Mouse (Mus musculus) embryonic facial prominence, embryonic 14.5 days (tissue): ENCODE measurements around the gene Rock2. TPM values are rescaled to one million over a fixed set of nuclear protein-coding genes. Genes with fewer than 3 reads are reported as not detected.

Source experiments
- ATAC-seq: fragments of 200-750 bp; cut with Nextera tagmentation; 2 replicates; pipeline ENCODE4 v1.8.0; 2017; ENCODE audit warnings: low read depth, moderate number of reproducible peaks, moderate TSS enrichment
- DNase-seq: peaks from one replicate; pipeline ENCODE4 v3.0.0-alpha.2; 2015; ENCODE audit warnings: low spot score
- H3K27ac ChIP-seq: fragments of 300-500 bp; sonication (generic); replicated peaks from 2 replicates; pipeline ENCODE4 v1.5.1; 2014; ENCODE audit warnings: low read depth, mild to moderate bottlenecking, low read length, moderate library complexity
- H3K27me3 ChIP-seq: fragments of 300-500 bp; sonication (generic); replicated peaks from 2 replicates; pipeline ENCODE4 v1.6.1; 2014; ENCODE audit warnings: low read length; ENCODE audit not compliant: control insufficient read depth, insufficient read depth
- H3K36me3 ChIP-seq: fragments of 300-500 bp; sonication (generic); 2 replicates; pipeline ENCODE4 v1.6.1; 2014; ENCODE audit warnings: low read length, mixed read lengths; ENCODE audit not compliant: control insufficient read depth, insufficient read depth
- H3K4me1 ChIP-seq: fragments of 300-500 bp; sonication (generic); 2 replicates; pipeline ENCODE4 v1.6.1; 2014; ENCODE audit warnings: antibody characterized with exemption, low read length; ENCODE audit not compliant: control insufficient read depth, insufficient read depth
- H3K4me2 ChIP-seq: fragments of 300-500 bp; sonication (generic); 2 replicates; pipeline ENCODE4 v1.6.1; 2014; ENCODE audit warnings: low read depth, mild to moderate bottlenecking, low read length, moderate library complexity, mixed read lengths
- H3K4me3 ChIP-seq: fragments of 300-500 bp; sonication (generic); 2 replicates; pipeline ENCODE4 v1.5.1; 2014; ENCODE audit warnings: low read depth, mild to moderate bottlenecking, low read length
- H3K9ac ChIP-seq: fragments of 300-500 bp; sonication (generic); 2 replicates; pipeline ENCODE4 v1.6.1; 2014; ENCODE audit warnings: low read depth, mild to moderate bottlenecking, low read length, moderate library complexity, mixed read lengths
- H3K9me3 ChIP-seq: fragments of 300-500 bp; sonication (generic); 2 replicates; pipeline ENCODE4 v1.6.1; 2016; ENCODE audit warnings: low read length; ENCODE audit not compliant: control insufficient read depth
- WGBS: fragments of 180-500 bp; shearing (Covaris S2); extraction: QIAGEN DNeasy Blood & Tissue Kit; methylation state at CpG from one replicate; pipeline ENCODE4 v1.1.7; 2014; 5-methylcytosine and 5-hydroxymethylcytosine counted together
- polyA plus RNA-seq: library from polyadenylated mRNA; unstranded; fragments of >200 nt; fragmentation: Nextera tagmentation; extraction: Ambion mirVana; gene quantifications from 2 replicates; pipeline ENCODE4 v1.2.1, GENCODE M21; 2014

Gene Rock2
- polyA plus RNA-seq, 1 experiment from 2014 or later: 23.5 TPM

DNA sequence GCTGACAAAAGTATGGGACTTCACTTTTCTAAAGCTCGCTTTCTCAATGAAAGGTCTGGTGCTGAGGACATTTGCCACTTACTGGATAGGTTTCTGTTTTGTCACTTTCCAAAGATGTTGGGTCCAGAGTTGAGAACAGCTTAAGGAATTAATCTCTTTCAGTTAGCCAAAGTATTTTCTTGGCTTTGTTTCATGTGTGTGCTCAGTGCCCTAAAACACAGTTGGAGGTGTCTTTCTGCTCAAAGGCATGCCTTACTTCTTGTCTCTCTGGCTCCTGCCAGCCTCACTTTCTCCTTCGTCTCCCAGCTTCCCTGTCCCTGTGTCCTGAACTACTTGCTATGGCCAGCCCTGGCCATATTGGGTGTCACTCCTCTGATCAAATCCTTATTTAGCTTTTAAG, 96.7 kb downstream of the Rock2 start:
- Histone ChIP-seq H3K4me2 (no peak overlapping the region), H3K9ac (no peak overlapping the region), H3K9me3 (no peaks in the 10 kb centered on the region), H3K36me3 (peaks cover 20% of the 10 kb centered on the region; the same call in 1 of the 2 replicates), H3K4me1 (no peaks in the 10 kb centered on the region), H3K27me3 (no peaks in the 10 kb centered on the region), H3K27ac (no peak overlapping the region), H3K4me3 (no peak overlapping the region)
- WGBS: 79% methylated on average over 2 of the region's 2 CpGs
- ATAC-seq: no peak
- no peak for DNase-seq

DNA sequence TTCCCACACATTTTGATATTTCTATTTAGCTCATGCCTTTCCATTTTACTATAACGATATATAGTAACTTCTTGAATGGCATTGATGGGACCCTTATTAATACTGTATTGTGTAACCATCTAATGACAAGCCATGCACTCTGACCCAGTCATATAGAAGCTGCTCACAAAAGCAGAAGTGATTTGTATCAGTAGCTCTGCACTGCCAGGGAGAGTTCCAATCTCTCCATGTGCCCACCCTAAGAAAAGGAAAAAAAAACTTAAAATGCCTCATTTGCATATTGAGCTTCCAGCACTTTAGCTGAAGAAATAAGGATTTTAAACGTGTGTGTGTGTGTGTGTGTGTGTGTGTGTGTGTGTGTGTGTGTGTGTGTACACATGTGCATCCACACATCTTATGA, 97.7 kb downstream of the Rock2 start:
- no peaks in the 10 kb centered on the region for H3K27me3 ChIP-seq
- no peak for DNase-seq
- peaks cover 16% of the 10 kb centered on the region; the same call in 1 of the 2 replicates for H3K36me3 ChIP-seq
- no peak overlapping the region for H3K27ac ChIP-seq
- H3K9ac ChIP-seq: no peak overlapping the region
- H3K4me1 ChIP-seq: no peaks in the 10 kb centered on the region
- no peak overlapping the region for H3K4me3 ChIP-seq
- ATAC-seq: no peak
- WGBS: 86% methylated on average over 2 of the region's 2 CpGs
- H3K9me3 ChIP-seq: no peaks in the 10 kb centered on the region
- no peak overlapping the region for H3K4me2 ChIP-seq

DNA sequence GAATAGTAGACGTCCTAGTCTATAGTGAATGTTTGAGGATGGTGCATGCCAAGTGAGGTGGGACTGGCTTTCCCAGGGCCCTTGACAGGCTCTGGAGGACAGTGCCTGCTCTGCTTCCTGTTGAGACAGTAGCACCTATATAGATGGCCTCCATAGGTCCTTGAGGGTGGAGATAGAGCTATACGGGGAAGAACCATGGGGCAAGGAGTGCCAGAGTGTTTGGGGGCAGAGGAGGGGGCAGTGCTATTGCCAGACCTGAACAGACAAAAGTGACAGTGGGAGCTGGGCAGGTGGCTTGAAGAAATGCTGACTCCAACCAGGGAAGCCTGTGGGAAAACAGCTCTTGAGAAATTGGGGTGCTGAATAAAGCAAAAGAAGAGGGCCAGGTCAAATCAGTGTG, 99.6 kb downstream of the Rock2 start:
- Histone ChIP-seq H3K9me3 (no peaks in the 10 kb centered on the region), H3K27ac (no peak overlapping the region), H3K27me3 (no peaks in the 10 kb centered on the region), H3K36me3 (peaks cover 16% of the 10 kb centered on the region; the same call in 1 of the 2 replicates), H3K4me3 (no peak overlapping the region), H3K4me2 (no peak overlapping the region), H3K9ac (no peak overlapping the region), H3K4me1 (peaks cover 7% of the 10 kb centered on the region)
- no peak for ATAC-seq
- WGBS: 86% methylated on average over 2 of the region's 2 CpGs
- no peak for DNase-seq

DNA sequence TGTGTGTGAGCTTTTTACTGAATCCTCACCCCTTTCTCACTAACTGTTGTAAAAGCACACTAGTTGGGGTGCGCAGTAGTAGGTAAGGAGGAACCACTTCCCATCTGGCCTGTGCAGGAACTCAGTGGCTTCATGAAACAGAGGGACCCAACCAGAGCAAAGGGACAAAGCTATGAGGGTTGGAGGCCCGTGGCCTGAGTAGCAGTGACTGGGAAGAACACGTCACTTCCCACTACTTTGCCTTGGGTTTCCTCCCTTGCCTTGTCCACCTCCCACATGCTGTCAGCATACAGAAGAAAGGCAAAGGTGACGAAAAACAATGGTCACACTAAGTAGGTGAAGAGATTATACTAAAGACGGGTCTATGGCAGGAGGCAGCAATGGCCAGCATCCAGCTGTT, 101.6 kb downstream of the Rock2 start:
- DNase-seq: no peak
- H3K9me3 ChIP-seq: no peaks in the 10 kb centered on the region
- peaks cover 8% of the 10 kb centered on the region for H3K4me1 ChIP-seq
- H3K27ac ChIP-seq: no peak overlapping the region
- H3K27me3 ChIP-seq: peaks cover 4% of the 10 kb centered on the region; the same call in 1 of the 2 replicates
- H3K4me3 ChIP-seq: no peak overlapping the region
- H3K36me3 ChIP-seq: peaks cover 9% of the 10 kb centered on the region; the same call in 1 of the 2 replicates
- 86% methylated on average over 5 of the region's 5 CpGs for WGBS
- no peak for ATAC-seq
- no peak overlapping the region for H3K4me2 ChIP-seq
- H3K9ac ChIP-seq: no peak overlapping the region

DNA sequence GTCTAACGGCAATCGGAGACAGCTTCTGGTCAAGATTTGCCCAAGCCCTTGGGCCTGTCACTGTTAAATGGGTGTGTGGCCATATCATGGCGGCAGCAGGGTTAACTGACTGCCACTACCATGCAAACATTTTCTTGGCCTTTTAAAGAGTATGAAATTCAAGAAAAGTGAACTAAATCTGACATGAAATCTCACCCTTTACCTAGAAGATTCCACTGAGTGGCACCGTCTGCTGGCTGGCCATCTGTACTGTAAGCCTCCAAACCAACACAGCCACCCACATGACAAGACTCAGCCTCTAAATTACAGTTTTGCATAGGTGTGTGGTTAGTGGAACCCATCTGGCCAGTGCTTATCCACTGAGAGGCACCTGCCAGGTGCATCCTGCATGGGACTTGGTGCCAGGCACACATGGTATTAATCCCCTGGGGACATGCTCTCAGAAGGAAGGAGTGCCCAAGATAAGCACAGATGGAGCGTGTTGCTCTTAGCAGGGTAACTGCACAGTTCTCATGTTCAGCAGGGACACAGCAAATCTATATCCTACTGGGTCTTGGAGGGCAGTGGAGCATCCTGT, 102.3 kb downstream of the Rock2 start:
- H3K9ac ChIP-seq: no peak overlapping the region
- no peaks in the 10 kb centered on the region for H3K9me3 ChIP-seq
- WGBS: 77% methylated on average over 5 of the region's 5 CpGs
- no peak overlapping the region for H3K4me2 ChIP-seq
- H3K27ac ChIP-seq: no peak overlapping the region
- H3K27me3 ChIP-seq: peaks cover 5% of the 10 kb centered on the region; the same call in 1 of the 2 replicates
- H3K36me3 ChIP-seq: peaks cover 7% of the 10 kb centered on the region; the same call in 1 of the 2 replicates
- DNase-seq (peak; percentile 34), ATAC-seq (0 out of 2 replicates have a peak, but pooled peaks have one; percentile 2)
- no peak overlapping the region for H3K4me3 ChIP-seq
- H3K4me1 ChIP-seq: peaks cover 8% of the 10 kb centered on the region

DNA sequence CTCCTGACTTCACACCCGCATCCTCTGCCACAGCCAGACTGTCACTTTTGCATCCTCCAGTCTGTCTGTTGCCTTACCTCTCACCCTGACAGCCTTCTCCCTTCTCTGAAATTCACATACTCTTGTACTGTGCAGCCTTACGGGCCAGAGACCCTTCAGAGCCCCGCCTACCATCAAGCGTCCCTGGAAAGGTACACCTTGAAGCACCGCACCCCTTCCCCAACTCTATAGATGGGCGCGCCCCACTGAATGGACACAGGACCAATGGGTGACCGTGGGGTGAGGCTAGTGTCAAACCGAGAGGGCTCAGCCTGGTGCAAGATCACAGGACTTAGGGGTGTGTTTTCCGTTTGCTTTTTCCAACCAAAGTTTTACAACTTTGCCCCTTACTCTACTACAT, 104.5 kb downstream of the Rock2 start:
- Histone ChIP-seq H3K27ac (peak overlapping the region; percentile 10; the same call in 1 of the 2 replicates), H3K36me3 (peaks cover 7% of the 10 kb centered on the region; the same call in 1 of the 2 replicates), H3K27me3 (peaks cover 5% of the 10 kb centered on the region; the same call in 1 of the 2 replicates), H3K4me2 (peak overlapping the region; percentile 64), H3K4me1 (peaks cover 8% of the 10 kb centered on the region), H3K9me3 (no peaks in the 10 kb centered on the region), H3K9ac (peak overlapping the region; percentile 63; the same call in 1 of the 2 replicates), H3K4me3 (peak overlapping the region; percentile 64)
- ATAC-seq: no peak
- 3% methylated on average over 10 of the region's 10 CpGs for WGBS
- no peak for DNase-seq

DNA sequence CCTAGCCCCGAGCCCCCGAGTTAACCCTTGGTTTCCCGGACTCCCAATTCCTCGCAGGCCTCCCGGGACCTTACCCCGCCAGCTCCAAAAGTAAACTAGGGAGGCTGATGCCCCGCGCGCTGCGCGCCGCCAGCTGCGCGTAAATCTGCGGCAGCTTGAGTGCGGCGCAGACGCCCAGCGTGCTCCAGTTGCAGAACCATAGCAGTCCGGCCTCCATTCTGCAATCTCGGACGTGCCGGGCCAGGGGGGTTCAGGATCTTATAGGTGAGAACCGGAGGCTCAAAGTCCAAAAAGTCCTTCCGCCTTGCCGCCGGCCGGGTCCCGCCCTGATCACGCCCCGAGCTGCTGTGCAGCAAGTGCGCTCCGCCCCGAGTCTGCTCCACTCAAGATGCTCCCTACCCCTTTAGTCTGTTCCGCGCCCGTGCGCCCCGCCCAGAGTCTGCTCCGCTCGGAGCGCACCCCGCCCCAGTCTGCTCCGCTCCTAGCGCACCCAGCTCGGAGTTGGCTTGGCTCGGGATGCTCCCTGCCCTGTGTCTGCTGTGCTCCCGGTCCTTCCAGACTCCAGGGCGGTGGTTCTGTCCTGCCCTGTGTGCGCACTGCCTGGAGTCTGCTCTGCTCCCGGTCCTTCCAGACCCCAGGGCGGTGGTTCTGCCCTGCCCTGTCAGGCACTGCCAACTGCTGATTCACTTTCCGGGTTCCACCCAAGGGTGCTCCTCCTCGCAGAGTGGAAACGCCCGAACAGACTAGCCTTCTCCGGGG, 105.2 kb downstream of the Rock2 start, which contains the start of gene Pqlc3:
TSS of gene Pqlc3 (minus strand) at position 670 of the 759 bp plus-strand sequence.
- Histone ChIP-seq H3K9me3 (no peaks in the 10 kb centered on the region), H3K27ac (peak within 1 kb of the TSS; percentile 61), H3K4me2 (peak within 1 kb of the TSS; percentile 64), H3K4me1 (peaks cover 8% of the 10 kb centered on the region), H3K4me3 (peak within 1 kb of the TSS; percentile 64), H3K9ac (peak within 1 kb of the TSS; percentile 63), H3K27me3 (peaks cover 5% of the 10 kb centered on the region; the same call in 1 of the 2 replicates), H3K36me3 (peaks cover 7% of the 10 kb centered on the region; the same call in 1 of the 2 replicates)
- under 1% methylated on average over 47 of the region's 57 CpGs for WGBS
- peak; percentile 95 for ATAC-seq
- peak; percentile 91 for DNase-seq

DNA sequence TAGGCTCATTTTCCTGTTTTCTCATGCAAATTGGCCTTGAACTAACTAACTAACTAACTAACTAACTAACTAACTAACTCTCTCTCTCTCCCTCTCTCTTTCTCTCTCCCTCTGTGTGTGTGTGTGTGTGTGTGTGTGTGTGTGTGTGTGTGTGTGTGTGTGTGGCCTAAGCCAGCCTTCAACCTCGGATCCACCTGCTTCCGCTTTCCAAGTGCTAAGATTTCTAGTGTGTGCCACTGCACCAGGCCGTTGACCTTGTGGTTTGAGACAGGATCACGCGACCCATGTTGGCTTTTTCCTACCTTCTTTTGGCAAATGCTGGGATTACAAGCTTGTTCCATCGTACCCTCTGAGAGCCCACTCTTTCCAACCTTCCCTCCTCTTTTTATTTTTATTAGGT, 105.9 kb downstream of the Rock2 start:
- WGBS: 48% methylated on average over 6 of the region's 6 CpGs
- ATAC-seq (no peak), DNase-seq (no peak)
- H3K4me2 ChIP-seq: peak overlapping the region; percentile 64; the same call in 1 of the 2 replicates
- H3K36me3 ChIP-seq: peaks cover 3% of the 10 kb centered on the region; the same call in 1 of the 2 replicates
- H3K27ac ChIP-seq: no peak overlapping the region
- H3K9ac ChIP-seq: no peak overlapping the region
- no peaks in the 10 kb centered on the region for H3K9me3 ChIP-seq
- peaks cover 5% of the 10 kb centered on the region; the same call in 1 of the 2 replicates for H3K27me3 ChIP-seq
- peaks cover 8% of the 10 kb centered on the region for H3K4me1 ChIP-seq
- H3K4me3 ChIP-seq: no peak overlapping the region
